Mouse (Mus musculus) left cerebral cortex, adult 11 months (tissue): ENCODE data around the gene Pi4ka.
A peak's percentile ranks its signal among the peaks of the same experiment; 100 is the strongest.

Source experiments
- DNase-seq: peaks from one replicate; pipeline ENCODE4 v3.0.0; 2022; ENCODE audit warnings: low spot score

Pi4ka gene

DNA sequence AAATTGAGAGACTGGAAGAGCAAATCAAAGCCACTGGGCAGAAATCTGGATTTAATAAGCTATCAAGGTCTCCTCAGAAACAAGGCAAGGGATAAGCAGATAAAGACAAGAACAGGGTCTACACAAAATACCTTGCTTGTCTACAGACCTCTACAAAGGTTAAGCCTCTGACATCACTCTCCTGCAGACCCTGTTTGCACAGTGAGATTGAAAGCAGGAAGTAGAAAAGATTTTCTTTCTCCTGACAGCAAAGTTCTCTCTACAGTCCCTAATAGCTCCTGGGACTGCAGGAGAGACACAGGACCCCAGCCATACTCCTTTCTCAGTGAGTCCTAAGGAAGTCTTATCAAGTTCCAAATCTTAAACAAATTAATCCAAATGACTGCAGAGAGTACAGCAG is 71.5 kb downstream of the Pi4ka start:
- DNase-seq = no peak

DNA sequence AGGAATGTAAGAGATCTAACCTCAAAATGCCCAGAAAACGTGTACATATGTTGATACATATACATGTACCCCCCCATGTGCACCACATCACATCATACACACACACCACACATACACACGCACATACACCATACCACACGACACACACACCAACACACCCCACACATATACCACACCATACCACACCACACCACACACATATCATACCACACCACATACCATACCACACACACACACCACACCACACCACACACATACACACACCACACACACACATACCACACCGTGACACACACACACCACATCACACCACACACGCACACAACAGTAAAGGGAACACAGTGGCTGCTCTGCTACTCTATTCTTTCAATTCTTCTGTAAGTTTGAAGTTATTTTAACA is 74.3 kb downstream of the Pi4ka start:
- DNase-seq = no peak

DNA sequence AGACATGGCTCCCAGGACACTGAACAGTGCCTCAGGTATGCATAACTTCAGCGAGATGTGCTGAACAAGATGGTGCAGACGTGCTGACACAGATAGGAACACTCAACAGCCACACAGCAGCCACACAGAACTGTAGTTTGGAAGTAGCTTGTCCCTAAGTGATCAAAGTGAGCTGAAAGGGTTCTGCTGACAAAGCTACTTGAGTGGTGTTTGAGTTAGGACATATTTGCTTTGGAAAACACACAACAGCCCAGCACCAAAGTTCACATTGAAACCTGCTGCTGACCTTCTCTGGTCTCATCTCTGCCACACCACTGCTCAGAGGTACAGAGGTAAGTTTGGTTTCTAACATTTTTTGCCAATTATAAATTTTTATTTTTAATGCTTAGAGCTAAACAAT is 75.0 kb downstream of the Pi4ka start, which contains the start of gene Serpind1:
Gene Serpind1 (plus strand): TSS at position 256 of the 400 bp plus-strand sequence.
- no peak for DNase-seq

DNA sequence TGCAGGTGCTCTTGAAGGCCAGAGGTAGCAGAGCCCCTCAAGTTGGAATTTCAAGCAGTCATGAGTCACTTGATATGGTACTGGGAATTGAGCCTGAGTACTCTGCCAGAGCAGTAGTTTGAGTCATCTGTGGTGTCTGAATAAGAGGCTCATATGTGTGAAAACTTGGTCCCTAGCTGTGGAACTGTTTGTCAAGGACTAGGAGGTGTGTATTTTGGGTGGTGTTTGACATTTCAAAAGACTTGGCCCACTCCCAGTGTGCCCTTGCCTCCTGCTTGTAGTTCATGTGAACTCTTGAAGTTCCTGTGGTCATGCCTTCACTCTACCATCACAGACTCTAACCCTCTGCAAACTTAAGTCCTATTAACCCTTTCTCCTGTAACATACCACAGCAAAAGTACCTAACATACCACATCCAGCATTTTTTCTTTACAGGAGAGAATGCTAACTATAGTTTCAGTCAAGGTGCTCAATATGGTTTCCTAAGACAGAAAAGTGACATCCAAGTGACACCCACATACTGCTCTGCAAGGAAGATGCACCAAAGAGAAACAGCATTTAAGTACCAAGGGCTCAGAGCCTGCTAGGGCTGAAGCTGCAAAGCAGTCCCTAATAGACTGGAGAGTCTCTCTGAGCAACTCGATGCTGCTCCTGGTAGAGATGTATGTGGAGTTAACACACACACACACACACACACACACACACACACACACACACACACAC is 76.1 kb downstream of the Pi4ka start:
- peak; percentile 31 for DNase-seq

DNA sequence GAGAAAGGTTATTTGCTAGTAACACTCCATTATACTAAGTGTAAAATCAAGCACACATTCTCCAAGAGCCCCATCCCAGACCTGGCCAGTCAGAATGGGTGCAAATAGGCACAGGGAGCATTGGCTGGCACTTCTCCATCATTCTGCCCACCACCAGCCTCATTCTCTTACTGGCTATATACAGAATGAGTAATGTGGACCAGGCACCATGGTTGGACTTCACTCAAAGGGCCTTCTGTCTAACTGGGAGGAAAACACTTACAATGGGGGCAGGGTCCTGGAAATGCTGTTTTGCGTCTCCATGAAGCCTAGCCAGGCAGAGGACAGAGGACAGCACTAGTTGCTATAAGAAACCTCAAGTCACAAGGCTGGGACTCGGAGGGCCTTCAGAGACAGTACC is 80.0 kb downstream of the Pi4ka start:
- no peak for DNase-seq

DNA sequence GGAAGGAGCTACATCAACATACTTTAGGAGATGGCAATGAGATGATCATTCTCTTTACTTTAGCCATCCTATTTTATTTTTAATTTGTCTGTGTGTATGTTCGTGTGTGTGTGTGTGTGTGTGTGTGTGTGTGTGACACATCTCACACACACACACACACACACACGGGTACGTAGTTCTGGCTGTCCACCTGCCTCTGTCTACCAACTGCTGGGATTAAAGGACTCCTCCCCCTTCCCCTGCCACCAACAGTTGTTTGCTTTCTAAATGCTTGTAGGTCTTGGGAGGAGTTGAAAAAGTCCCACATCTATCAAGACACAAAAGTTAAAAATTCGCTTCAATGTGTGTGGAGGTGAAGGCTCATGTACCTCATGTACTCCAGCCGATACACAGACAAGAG is 81.4 kb downstream of the Pi4ka start:
- no peak for DNase-seq

DNA sequence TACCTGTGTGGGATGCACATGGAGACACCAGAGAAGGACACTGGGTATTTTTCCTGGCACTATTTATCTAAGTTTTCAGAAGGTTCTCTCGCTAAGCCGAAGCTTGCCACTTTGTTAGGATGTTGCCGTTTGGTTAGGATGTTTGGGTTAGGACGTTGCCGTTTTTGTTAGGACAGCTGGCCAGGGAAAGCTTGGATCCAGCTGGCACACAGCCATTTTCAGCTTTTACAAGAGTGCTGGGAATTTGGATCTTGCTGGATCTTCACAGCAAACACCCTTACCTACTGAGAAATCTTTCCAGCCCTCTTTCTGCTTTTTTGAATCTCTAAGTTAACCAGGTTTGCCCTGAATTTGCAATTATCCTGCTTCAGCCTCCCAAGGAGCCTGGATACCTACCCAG is 84.6 kb downstream of the Pi4ka start:
- no peak for DNase-seq

DNA sequence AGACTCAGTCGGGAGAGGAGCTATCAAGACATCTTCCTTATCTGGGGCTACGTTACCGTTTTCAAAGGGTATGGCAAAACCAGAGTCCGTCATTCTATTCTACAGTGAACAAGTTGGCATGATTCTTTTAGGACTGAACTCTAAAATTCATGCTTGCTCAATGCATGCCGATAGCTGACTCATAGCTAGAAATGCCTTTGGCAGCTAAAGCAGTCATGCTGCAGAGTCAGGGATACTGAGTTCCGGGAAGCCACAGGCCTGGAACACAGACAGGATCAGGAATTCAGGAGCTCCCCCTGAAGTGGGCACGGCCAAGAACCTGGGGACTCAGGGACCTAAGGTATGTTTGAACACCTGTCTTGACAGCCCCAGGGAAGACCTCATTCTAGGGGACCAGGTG is 89.6 kb downstream of the Pi4ka start:
- DNase-seq = no peak

DNA sequence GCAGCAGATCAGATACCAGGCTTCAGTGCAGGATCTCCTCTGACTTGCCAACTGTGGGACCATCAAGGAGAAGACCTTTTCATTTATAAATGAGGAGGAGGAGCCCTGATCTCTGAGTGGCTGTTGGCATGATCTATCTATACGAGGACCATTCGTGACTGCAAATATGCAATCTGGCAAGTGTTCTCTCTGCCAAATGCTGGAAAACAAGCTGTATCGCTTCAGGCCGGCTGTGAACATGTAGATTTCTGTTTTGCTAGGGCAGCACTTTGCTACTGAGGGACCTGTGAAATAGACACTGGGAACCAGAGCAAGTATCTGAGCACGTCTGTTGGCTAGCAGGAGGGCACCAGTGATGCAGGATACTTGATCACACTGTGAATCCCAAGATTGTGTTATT is 93.6 kb downstream of the Pi4ka start:
- DNase-seq = no peak

DNA sequence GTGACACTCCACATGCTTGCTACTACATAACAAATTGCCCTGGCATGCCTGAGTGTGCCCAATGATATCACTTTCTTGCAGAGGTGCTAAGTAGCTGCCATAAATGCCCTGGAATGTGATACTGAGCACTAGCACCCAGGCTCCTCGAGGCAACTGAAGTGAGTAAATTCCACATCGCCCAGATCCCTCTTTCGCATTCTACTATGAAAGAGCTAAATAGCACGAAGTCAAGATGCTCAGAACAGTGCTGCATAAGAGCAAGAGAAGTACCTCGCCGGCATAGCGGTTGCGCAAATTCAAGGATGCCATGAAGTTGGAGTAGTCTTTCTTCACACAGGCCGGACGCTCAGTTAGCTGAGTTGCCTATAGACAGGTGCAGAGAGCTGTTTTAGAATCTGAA is 97.1 kb downstream of the Pi4ka start:
- no peak for DNase-seq

DNA sequence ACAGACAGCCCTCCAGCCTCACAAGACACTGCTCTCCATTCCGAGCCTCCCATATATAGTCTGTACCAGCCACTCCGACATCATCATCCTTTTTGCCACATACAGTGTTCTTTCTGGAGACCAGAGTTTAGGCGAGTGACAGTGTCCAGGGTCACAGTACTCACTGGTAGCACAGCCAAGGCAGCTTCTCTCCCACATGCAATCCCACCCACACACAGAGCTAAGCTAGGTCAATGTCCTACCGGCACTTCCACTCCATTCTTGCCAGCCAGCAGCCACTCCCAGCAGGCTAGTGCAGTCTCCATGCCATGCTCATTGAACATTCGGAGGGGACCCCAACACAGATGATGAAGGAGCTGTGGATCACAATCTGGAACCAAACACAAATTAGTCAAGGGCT is 98.7 kb downstream of the Pi4ka start:
- DNase-seq = no peak

DNA sequence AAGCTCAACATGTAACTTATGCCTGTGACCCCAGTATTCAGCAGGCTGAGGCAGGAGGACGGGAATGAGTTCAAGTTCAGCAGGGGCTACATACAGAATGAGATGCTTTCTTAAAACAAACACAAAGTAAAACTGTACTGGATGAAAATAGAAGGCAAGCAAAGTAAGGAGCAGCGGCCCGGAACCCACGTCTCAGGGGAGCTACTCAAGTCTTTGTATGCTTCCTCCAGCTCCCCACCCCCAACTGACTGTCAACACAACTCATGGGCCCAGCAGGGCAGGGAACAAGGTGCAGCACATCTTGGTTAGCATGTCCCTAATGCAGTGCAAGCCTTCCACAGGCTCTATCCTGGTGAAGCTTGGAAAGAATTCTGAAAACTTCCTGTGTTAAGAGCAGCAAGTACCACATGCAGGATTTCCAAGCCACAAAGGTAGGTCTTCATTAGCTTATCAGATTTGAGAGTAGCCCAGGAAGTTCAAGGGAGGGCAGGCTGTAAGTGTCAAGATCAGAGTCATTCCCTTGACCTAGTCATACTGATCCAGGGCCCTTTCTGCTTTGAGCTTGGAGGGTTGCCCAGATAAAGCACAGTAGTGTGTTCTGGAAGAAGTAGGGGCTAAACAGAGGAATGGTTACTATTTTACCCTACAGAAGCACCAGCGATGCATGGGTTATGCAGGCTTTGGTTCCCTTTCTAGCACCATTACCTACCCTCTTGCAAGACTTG is 102.4 kb downstream of the Pi4ka start:
- no peak for DNase-seq

DNA sequence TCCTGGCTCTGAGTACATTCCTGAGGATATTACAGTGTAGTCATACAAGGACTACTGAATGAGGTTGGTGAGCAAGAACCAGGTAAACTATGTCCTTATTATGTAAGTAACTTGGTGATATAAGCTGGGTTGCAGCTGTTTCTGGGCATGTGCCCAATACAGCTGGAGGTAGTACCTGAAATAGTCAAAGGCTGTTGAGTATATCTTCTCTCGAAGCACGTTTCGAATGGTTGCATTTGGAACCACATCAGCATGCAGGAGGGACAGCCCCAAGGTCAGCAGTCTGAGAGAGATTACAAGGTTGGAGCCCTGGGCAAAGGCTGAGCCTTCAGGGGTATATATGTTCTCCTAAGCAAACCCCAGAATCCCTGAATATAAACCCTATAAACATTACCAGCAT is 105.3 kb downstream of the Pi4ka start:
- no peak for DNase-seq

DNA sequence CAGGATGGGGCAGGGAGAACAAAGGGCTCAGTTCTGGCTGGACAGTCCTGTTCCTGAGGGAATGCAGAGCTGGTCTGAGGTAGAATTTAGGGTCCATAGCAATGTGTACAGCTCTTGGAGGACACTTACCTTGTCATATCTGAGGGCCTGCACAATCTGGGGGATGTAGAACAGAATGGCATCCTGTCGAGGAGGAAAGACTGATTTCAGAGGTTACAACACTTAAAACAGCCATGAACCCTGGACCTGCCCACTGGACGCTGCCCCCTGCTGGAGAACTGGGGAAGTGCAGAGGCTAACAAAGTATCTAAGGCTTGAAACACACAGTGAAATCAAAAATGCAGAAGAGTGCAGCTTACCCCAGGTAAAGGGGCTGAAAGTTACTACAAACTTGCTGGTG is 113.4 kb downstream of the Pi4ka start:
- no peak for DNase-seq

DNA sequence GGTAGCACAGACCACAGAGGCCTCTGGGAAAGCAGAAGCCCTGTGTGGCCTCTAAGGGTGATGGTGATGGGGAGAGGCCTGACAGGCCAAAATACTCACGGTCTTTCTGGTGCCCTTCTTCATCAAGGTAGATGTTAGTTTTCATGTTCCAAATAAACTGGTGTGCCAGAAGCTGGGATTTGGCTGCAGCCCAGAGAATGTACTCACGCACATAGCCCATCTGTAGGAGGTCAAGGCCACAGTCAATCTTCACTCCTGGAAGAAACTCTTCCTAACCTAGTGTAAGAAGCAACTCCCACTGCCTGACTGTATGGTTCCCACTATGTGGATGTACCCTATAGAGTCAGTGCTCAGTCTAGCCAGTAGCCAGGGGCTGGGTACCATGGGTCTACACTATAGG is 115.1 kb downstream of the Pi4ka start:
- DNase-seq = no peak

DNA sequence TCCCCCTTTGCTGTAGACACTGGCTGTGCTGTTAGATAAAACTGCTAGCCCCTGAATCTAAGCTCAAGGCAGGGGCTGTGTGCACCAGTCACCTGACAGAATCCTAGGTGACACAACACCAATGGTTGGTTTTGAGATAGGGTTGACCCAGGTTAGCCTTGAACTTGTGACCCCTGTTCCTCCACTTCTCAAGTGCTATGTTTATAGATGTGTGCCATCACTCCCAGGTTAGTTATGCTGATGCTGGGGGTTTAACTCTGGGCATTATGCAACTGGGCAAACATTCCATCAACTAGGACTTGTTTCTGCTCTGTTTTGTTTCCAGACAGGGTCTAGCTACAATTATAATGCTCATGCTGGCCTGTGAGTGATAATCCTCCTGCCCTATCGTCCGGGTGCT is 119.0 kb downstream of the Pi4ka start:
- no peak for DNase-seq

DNA sequence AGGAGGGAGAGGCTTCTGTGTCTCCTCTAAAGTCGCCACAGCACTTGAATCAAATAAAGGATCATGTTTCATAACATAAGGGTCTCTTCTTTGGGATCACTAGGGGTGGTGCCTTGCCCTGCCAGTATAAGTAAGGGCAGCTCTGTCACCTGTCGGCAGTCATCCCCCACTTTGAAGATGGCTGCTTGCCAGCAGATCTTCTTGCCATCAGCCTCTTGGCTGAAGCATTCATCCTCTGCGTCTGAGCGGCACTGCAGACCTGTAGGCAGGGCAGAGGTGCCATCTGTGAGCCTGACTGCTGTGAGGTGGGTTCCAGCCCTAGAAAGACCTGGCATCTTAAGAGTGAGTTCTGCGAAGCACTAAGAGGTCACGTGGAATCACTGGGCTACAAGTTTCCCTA is 123.0 kb downstream of the Pi4ka start:
- DNase-seq = no peak

DNA sequence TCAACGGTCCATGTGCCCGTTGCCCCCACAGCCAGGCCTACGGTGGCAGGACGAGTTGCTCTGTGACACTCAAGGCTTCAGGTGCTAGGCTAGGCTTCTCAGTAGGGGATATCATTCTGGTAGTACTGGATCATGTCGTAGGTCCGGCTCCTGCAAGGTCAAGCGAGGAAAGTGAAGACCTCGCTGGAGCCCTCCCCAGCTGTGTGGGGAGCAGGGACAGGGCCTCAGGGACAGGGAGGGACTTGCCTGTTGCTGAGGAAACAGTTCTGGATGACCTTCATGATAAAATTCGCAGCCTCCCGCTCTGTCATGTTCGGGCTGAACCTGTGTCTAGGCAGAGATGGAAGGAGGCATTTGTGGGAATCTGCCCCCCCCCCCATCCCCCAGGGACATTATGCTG is 125.6 kb downstream of the Pi4ka start:
- DNase-seq = no peak

DNA sequence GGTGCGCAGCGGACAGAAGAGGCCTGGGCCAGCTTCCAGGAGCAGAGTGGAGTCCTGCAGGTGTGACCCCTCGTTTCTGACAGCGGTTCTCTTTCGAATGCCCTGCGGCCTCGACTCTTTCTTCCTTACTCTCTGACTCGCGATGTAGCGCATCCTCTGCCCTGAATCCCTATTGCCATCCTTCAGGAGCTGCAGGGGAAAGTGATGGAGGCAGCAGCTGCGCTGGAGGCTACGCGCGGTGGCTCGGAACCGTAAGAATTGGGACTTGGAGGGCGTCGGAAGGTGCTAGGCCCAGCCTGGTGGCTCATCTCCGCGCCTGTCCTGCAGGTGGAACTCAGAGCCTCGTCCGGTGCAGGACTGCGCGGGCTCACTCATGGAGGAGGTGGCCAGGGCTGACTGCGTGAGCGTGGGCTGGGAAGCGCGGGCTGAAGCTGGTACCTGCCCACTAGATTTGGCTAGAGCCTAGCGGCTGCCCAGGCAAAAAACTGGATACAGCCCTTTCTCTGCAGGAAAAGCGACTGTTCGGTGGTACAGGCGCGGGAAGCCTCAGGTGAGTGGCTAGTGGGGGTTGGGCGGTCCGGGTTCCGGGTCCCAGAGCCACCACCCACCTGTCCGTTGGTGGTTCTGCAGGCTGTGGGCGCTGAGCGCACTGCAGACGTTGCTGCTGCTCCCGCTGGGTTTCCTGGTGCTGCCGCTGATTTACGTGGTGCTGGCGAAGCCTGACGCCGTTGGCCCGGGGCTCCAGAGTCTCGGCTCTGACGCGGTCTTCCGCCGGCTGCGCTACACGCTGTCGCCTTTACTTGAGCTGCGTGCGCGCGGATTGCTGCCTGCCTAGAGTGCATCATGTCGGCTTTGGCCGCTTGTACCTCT is 128.5 kb downstream of the Pi4ka start:
- peak; percentile 53 for DNase-seq

DNA sequence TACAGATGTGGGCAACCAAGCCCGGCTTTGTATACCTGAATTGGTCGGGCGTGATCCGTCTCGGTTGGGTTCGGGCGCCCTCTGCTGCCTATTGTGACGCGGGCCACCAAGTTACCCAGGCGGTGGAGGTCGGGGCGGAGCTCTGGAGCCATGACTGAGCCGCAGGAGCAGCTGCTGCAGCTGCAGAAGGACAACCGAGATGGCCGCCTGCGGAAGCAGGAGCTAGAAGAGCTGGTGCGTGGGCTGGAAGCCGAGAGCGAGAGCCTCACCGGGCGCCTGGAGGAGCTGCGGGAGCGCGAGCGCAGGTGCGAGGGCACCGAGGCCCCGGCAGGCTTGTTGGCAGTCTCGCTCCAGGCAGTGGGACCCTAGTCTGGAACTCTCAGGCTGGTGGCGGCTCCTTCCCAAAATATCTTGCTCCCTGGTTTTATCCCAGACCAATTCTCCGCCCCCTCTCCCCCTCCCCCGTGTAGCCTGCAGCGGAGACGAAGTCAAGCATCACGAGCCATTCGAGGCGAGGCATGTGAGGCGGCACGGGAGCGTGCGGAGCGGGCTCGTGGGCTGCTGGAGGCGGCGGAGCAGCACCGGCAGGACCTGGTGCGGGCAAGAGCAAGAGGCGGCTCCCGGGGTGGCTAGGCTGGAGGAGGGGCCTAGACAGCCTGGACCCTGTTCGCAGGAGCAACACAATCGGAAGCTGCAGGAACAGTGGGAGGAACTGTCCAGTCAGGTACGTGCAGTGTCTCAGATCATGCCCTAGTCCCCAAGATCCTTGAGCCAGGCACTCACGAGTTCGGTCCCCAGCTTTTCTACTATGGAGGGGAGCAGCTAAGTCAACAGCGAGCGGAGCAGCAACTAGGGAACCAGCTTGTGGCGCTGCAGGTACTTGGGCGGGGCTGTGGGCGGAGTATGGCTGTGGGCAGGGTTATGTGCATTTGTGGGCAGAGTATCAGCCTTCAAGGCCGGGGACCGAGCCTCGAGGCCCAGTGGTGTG is 129.7 kb downstream of the Pi4ka start:
- DNase-seq = peak; percentile 89

DNA sequence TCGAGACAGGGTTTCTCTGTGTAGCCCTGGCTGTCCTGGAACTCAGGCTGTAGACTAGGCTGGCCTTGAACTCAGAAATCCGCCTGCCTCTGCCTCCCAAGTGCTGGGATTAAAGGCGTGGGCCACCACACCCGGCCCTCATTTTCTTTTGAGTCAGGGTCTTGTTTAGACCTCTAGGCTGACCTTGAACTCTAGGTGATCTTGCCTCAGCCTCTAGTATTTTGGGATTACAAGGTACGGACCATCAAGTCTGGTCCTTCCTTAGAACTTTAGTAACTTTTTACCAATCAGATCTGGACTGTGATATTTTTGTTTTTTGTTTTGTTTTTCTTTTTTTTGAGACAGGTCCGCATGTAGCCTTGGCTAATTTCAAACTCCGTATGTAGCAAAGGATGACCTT is 130.4 kb downstream of the Pi4ka start, which contains the start of gene Tmem191c:
Gene Tmem191c (plus strand): TSS at position 357 of the 400 bp plus-strand sequence.
- DNase-seq = no peak

DNA sequence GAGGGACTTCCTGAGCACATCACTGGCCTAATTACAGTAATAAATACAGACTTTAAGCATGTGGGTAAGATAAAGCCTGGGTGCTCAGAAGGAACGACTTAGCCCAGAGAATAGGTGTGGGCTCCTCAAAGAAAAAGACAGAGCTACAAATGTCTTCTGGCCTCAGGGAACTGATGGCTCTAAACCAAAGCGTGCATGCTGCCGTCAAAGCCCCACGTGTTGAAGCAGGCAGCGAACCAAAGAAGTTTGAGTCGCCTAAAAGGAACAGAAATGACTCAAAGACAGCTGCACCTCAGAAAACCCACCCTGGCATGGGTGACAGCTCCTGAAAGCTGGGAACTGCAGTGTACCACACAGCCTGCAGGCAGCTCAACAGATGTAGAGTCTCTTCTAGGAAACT is 134.3 kb downstream of the Pi4ka start:
- no peak for DNase-seq
